Mouse (Mus musculus) layer of hippocampus, adult 9-10 months (tissue): ENCODE data around the gene Ube2g1.

ENCODE experiments used
- DNase-seq: peaks from one replicate; pipeline ENCODE4 v3.0.0; 2022; ENCODE audit warnings: low spot score

The Ube2g1 gene

DNA sequence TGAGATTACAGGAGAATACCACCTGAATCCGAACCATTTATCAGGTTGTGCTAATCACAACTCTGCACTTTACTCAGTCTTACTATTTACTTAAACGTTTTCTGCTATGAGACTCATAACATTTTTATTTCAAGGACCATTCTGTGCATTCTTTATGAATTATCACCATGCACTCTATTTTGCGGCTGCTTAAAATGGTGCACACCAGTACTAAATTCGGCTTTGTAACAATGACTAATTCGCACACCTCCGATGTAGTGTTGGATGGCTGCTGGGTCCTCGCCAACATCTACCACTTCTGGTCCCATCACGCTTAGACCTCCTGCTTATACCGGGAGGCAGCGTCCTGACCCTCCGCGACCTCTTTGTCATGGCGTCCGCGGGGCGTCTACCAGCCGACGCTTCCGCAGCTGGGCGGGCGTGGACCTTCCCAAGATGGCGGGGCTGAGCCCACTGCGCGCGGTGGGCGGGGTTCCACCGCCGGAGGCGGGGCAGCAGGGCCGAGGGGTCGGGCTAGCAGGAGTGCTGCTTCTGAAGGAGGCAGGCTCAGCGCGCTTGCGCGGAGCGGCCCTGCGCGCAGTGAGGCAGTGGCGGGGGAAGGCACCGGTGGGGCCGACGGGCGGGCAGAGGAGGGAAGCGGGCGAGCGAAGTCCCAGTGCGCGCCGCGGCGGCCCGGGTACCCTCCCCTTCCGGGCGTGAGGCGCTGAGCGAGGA is at the start of gene Ube2g1:
Gene Ube2g1, plus strand, starts transcription at position 590 of the 714 bp plus-strand sequence.
- peak; percentile 86 for DNase-seq

DNA sequence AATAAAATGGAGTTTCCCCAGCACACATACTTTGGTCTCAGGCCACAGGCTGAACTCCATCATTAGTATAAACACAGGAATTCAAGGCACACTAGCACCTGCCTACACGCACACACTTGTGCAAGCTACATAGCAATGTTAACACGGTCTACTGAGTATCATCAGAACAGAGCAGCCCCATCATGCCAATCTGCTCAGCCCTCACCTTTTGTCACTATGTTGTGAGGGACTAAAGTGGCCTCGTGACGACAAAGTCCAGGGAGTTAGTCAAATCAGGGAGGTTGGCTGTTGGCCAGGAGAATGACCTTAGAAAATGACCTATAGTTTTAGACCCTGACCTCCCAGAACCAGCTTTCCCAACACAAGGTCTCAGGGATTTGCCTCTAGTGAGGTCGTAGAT is 48.9 kb upstream of the Ube2g1 start:
- DNase-seq: no peak

DNA sequence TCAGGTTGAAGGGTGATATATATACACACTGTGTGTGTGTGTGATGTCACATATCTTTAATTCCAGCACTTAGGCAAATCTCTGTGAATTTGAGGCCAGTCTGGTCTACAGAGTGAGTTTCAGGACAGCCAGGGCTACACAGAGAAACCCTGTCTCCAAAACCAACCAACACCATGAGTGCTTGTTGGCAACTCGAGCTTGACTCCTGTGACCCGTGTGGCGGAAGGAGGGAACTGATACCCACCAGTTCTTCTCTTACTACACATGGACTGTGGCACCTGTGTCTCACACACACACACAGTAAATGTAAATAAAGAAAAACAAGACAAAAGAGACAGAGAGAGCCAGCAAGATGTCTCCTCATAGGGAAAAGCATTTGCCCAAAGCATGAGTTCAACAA is 46.4 kb upstream of the Ube2g1 start:
- no peak for DNase-seq

DNA sequence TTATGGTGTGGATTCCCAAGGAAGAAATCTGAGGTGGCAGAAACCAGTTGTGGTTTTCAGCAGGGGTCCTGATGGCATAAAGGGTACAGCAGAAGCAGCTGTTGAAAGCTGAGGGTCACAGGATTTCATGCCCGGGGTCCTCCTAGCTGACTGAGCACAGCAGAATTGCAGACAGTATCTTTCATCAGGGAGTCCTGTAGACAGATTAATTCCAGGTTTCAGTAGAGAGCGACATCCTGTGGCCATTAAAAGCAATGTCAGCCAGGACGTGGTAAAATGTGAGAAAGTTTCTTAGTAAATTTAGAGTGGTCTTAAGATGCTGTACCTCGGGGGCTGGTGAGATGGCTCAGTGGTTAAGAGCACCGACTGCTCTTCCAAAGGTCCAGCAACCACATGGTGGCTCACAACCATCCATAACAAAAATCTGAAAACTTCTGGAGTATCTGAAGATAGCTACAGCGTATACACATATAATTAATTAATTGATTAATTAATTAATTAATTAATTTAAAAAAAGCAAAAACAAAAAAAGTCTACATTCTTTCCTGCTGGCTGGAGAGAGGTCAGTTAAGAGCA is 42.8 kb upstream of the Ube2g1 start:
- DNase-seq: peak; percentile 55

DNA sequence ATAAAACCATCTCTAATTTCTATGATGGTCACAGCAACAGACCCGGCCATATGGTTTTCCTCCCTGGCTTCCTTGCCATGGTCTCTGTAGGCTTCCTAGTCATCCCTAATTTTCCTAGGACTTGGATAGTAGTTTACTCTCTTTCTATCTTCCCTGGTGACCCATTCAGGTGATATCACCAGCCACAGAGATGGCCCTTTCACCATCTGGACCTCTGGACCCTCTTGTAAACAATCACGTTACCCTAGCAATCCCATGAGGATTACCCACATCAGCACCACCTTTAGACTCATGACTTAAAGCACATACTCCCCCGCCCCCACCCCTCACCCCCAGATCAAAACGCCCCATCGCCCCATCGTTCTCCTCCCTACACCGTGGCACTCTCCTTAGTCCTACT is 40.8 kb upstream of the Ube2g1 start:
- no peak for DNase-seq

DNA sequence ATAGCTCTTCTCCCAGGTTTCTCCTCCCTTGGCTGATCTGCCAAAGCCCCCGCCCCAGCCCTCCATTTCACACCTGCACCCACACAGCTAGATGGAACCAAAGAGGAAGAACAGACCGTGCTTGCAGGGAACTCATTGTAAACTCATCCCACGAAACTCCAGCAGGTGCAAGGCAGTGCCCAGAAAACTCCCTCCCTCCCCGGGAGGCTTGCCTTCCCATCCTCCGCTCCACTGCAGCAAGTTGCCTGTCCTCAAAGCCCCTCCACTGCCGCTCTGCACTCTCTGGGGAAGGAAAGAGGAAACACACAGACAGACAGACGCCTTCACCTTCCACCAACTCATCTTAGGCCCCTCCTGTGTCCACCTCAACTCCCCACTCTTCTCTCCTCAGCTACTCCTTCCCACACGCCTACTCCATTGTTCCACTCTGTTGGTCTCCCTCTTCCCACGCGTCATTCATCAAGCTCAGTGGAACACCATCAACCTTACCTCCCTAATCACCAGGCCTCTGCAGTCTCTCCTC is 40.2 kb upstream of the Ube2g1 start:
- peak; percentile 40 for DNase-seq

DNA sequence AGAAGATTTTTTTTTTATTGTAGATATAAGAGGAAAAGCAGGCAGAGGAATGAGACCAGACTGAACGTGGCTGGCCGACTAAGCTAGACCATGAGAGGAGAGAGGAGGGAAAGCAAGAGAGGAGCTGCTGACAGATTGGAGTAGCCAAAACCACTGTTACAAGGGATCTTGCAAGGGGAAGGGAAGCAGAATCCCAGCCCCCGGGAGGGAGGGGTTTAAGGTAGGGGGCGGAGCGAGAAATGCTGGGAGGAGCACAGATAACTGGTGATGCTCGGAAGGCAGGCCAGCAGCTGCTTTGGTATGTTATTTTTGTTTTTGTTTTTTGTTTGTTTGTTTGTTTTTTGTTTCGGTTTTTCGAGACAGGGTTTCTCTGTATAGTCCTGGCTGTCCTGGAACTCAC is 38.0 kb upstream of the Ube2g1 start:
- no peak for DNase-seq

DNA sequence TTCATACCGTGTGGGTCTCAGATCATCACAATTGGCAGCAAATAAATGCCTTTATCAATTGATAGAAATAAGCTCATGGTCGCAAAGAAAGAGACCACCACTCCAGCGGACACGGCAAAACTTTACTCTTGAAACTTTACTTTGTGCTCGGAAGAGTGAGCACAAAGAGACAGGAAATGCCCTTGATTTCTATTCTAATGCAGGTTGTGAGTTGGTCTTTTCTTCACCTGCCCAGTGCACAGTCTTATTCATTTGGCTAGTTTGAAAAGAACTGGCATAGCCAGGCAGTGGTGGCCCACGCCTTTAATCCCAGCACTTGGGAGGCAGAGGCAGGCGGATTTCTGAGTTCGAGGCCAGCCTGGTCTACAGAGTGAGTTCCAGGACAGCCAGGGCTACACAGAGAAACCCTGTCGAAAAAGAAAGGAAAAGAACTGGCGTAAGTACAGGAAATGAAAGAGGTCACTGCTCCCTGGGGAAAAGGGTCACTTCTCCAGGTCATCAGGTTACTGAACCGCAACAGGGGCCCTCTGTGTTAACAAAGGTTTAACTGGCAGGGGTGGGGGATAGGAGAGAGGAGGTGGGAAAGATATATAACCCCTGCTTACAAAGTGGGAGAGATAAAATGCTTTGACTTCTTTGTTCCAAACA is 37.3 kb upstream of the Ube2g1 start:
- no peak for DNase-seq

DNA sequence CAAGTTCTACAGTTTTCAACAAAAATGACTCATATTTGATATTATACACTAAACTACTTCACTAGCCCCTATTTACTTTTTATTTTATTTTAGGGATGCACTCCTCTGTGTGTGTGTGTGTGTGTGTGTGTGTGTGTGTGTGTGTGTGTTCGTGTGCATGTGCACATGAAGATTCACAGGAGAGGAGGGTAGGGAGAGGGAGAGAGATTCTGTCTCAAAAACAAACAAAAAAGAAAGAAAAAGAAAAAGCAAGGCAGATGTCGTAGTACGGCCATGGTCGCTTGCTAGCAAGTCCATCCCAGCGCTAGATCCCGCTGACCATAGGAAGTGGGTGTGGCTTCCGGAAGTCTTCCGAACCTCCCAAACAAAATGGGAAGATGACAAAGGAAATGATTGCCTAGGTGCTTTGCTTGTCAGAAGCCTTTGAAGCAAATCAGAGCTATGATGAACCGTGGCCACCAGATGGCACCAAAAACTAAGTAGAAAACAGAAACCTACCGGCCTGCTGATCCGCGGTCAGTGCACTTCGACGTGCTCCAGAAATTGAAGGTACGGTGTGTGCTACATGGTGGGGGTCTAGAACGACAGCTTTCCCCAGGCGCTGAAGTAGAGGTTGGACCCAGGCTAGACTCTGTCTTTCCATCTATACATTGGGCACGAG is 36.6 kb upstream of the Ube2g1 start:
- peak; percentile 68 for DNase-seq

DNA sequence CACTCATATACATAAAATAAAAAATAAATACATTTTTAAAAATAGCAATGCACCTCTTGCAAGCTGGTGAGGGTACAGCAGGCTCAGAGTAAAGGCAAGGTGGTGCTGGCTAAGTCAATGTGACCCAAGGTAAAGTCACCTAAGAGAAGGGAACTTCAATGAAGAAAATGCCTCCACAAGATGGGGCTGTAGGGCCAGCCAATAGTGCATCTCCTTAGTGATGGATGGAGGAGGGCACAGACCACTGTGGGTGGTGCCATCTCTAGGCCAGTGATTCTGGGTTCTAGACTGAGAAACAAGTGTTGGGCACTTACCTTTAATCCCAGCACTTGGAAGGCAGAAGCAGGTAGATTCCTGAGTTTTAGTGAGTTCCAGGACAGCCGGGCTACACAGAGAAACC is 33.3 kb upstream of the Ube2g1 start:
- no peak for DNase-seq

DNA sequence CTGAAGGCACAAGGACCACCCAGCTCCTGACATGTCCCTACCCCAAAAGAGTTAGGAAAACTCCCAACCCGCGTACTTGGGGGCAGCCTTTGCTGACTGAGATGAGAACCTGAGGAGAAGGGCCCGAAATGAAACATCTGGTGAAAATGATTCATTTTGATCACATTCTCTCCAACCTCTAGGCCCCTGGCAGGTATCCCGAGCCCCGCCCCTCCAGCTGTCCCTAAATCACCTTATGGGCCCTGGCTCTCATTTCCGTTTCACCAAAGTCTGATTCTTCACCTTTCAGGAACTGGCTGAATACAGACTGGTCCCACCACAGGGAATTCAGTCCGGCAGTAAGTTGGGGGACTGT is 31.0 kb upstream of the Ube2g1 start:
- no peak for DNase-seq

DNA sequence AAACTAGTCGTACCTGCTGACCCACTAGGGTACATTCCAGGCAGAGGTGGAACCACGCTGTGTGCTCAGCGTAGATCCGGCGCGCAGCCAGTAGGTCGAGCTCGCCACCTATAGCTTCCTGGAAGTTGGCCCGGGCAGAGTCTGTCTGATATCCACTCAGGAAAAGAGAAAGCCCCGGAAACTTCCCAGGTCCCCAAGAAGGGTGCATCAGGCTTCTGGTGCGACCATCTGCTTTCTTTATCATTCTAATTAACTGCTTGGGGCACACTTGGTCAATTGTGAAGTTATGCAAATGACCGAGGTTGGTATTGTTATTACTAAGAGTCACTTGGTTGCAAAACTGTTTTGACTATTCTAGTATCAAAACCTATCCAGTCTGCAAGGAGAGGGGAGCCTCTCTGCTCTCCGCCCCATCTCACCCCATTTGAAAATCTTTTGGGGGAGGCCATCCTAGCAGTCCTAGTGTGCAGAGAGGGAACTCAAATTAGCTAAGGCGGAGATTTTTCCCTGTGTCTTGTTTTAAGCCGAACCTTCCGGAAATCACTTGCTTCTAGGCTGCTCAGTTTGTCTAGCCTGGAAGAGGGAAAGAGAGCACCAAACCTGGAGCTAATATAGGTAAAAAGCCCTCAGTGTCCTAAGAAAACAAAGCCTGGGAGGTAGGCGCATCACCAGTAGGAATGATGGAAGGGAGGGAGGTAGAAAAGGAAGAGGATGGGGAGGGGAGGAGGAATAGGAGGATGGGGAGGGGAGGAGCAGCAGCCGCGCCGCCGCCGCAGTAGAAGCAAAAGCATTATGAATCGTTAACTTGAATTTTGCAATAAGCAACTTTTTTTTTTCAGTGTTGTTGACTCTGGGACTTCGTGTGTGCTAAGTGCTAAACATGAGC is 30.4 kb upstream of the Ube2g1 start:
- DNase-seq: no peak

DNA sequence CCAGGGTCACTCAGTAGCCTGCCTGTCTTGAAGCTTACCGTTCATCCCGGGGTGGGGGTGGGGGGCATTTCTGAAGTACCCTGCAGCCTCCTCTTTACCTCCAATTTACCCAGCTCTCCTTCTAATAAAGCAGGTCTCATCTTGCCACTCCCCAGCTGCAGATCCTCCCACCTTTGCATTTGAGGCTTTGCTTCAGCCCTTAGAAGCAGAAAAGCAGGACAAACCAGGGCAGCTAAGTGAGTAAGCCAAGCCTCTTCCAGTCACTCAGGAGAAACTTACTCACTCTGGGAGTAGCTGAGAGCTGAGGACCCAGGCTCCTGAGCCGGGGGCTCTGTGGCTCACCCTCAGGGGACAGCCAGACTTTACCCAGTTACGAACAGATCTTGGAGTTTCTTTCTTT is 28.6 kb upstream of the Ube2g1 start:
- DNase-seq: no peak

DNA sequence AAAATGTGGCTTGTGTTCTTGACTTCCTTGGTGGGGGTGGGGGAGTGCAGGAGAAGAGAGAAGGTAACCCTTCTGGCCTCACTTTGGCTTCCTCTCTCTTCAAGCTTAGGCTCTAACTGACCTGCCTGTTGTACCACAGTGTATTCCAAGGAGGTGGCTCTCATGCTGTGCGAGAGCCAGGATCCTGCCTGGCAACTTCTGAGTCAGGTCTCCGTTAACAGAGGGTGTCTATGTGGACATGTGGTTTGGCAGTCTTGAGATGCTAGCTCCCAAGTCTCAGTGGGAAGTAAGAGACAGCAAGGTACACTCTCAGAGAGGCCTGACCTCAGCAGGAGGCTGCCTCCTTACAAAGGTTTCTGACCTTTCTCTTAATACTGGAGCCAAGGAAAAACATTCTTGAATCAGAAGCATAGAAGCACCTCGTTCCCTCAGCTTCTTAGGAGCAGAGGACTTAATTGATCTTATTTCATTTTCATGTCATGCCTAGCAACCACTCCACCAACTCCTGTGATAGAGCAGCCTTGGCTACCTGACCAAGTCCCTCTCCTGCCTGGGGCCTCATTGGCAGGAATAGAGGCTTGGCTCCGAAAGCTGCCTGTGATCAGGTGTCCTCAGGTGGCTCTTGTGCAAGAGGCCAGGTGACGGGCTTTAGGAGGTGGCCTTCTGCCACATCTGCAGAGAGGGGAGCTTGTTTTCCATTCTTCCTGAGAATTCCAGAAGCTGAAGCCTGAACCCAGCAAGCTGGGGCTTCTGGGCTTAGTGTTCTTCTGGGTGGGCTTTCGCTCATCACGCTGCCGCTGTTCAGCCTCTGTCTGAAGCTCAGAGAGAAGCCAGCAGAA is 25.3 kb upstream of the Ube2g1 start:
- no peak for DNase-seq

DNA sequence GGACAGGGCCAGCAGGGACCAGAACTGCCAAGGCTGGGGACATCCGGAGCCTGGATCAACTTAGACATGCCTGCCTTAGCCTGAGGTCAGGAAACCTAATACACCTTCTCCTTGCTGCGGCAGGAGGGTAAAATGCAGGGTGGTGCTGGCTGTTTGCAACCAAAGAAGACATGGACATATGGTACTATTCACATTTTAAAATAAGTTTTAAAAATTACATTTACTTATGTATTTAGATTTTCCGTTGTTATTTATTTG is 24.7 kb upstream of the Ube2g1 start:
- DNase-seq: no peak

DNA sequence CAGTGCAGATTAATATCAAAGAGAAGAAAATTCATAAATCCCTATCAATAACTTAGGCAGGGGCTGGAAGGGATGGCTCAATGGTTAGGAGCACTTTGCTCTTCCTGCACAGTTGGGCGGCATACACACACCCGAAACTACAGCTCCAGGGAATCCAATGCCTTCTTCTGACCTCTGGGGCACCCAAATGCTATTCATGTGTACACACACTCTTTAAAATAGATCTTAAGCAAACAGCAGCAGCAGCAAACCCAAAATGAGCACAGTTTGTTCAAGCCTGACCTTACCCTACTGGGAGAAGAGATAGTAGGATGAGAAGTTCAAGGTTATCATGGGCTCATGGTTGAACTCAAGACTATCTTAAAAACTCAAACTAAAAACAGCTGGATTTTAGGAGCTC is 24.0 kb upstream of the Ube2g1 start:
- no peak for DNase-seq

DNA sequence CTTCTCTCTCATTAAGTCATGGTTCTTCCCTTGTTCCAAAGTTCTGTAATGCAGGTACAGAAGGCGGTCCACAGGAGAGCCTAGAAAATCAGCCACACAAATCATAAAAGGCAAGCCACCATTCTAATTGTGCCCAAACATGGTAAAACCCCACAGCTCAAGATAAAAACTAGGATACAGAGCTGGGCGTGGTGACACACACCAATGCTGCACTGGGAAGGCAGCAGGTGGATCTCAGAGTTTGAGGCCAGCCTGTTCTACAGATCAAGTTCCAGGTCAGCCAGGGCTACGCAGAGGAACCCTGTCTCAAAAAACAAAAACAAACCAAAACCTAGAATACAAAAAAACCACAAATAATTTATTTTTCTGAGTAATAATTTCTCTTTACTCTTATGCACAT is 20.5 kb upstream of the Ube2g1 start:
- no peak for DNase-seq

DNA sequence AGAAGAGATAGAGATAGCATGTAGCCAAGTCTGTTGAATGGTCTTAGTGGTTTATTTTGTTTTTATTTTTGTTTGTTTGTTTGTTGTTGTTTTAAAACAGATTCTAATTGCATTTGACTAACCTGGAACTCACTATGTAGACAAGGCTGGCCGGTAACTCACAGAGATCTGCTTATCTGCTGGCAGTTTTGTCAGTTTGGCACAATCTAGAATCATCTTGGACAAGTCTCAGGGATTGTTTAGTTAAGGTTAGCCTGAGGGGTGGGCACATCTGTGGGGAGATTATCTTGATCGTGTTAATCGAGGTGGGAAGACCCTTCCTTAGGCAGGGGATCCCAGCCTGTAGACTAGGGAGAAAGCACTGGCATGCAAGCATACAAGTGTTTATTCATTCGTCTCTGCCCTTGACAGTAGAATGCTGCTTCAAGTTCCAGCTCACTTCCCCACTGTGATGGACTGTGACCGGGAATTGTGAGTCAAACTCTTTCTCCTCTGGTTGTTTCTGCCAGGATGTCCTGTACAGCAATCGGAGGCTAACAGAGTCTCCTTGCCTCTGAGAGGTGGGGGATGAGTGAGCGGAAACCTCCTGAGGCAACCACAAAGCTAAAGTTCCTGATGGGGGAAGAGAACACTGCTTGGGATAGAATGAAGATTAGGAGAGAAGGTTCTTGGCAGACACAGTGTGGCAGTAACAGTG is 19.4 kb upstream of the Ube2g1 start:
- no peak for DNase-seq

DNA sequence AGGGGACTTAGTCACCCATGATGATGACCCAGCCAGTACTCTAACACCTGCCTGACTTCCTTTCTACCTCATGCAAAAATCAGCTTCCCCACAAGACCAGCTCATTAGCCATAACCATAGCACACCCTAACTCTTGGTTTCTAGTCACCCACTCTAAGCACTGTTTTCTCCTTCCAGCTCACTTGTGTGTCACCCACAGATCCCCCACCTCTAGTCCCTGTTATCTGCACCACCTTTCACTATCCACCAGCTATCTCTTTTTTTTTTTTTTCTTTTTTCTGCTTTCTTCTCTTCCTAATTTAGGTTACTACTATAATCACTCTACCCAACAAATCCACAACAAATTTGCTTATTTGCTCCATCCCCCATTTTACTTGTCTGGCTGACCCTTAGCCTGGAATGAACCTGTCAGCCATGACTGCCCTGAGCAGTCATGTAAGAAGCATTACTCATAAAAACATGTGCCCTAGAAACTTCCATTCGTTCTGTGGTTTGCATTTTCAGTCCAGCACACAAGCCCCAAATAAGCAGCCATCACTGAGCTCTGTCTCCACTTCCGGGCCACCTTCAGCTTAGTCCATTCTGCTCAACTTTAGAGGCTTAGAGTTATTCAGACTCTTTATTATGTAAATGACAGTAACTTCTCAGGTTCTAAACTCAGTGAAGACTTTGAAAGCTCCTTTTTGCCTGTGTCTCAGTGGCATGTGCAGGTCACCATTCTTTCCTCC is 11.9 kb upstream of the Ube2g1 start:
- DNase-seq: no peak

DNA sequence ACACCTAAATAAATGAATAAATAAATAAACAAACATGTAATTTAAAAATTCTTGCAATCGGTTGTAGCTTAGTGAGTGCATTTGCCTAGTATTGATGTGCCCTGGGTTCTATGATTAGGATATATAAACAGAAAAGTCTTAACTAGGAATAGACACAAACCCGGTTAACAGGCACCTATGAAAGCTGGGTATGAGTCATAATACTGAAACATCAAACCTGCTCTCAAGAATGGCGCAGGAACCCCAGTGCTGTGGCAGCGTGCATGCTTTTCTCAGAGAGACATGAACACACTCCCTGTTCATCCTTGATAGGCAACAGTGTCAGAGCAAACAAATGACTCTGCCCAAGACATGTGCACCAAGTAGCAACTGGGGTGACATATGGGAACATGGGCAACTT is 9.3 kb upstream of the Ube2g1 start:
- no peak for DNase-seq
